Mouse (Mus musculus) heart, postnatal 36 days (tissue): ENCODE measurements around the gene Plac9a. TPM values are rescaled to one million over a fixed set of nuclear protein-coding genes. Genes with fewer than 3 reads are reported as not detected.
"Not testable (repeated sequence)": the region's sequence is repeated elsewhere in the genome, so short reads cannot be mapped to it uniquely, and the experiment has no call there.

ENCODE experiments used
- DNase-seq, 2 experiments: peaks; one replicate each; pipeline ENCODE4 v3.0.0; 2021 to 2022
- intact Hi-C: fragments of 180-260 bp; cut with DNase I; formaldehyde crosslinking; loops from one replicate; pipeline ENCODE4 v1.15.1; 2025
- total RNA-seq, 2 experiments: library from RNA; stranded (reverse); gene quantifications; 2 replicates each; pipeline ENCODE4 v1.2.3; 2021

The Plac9a gene
- 1 to 10 TPM; 2.0 to 2.4 TPM for total RNA-seq

DNA sequence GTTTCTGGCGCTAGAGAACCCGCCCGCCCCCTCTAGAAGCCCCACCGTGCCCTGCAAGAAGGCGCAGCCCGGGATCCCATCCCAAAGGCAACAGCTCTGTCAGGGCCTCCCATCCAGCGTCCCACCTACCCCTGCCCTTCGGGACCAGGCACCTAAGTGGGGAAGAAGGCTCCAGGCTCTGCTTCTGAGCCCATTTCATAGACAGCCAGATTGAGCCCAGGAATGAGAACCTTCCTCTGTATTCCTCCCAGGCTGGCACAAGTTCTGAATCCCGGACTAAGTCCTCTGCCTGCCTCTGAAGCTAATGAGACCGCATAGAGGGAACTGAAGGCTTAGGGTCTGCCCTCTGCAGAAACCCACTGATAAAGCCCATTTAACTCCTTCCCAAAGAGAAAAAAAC, at the start of gene Plac9a:
TSS of gene Plac9a (minus strand) at position 101 of the 400 bp plus-strand sequence.
- DNase-seq, intact Hi-C loops: not testable (repeated sequence)

DNA sequence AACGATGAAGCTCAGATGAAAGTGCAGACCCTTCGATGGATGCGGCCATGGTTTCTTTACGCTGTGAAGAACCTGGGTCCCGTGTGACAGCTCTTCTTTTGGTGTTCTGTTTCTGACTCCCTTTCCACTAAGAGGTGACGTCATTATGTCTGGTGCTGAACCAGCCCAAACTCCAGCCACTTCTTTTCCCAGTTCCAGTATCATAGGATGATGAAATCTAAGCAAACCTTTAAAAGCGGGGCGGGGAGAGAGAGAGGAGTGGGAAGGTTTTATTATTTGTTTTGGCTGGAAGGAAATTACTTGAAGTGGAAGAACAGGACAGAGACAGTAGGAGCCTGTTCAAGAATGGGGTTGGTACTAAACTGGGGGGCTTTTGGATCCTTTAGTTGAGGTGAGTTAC, 35.1 kb upstream of the Plac9a start, which contains the start of gene Cphx1:
TSS of gene Cphx1 (plus strand) at position 301 of the 400 bp plus-strand sequence.
- DNase-seq, intact Hi-C loops: not testable (repeated sequence)

DNA sequence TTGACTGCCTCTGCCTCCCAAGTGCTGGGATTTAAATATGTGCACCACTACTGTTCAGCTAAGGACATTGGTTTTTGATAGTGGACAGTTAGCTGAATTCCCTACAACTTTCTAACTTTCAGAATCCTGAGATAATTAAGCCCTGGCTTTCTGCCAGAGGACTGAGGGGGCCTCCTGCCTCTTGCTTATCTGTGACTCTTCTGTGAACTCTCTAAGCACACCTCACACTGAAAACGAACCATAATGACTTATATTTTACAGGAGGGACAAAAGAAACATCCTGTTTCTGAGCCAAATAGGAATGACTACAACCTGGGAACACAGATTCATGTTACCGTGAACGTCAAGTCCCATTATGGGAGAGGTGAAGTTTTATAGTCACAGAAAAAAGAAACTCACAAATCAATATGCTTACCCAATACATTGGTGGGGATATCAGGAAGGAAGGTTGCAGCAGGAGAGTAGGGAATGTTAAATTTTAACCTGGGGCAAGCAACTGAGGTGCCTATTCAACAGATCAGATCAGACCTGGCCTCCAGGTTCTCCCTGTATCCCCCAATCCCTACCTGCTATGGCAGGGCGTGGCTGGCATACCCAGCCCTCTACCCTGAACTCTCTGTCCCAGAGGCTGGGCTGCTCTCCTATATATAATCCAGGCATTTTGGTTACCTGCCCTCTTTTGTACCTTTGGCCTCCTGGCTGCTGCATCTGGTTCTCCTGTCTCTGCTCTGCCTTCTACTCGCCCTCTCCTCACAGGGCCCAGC, 34.1 kb upstream of the Plac9a start:
- DNase-seq, intact Hi-C loops: not testable (repeated sequence)

DNA sequence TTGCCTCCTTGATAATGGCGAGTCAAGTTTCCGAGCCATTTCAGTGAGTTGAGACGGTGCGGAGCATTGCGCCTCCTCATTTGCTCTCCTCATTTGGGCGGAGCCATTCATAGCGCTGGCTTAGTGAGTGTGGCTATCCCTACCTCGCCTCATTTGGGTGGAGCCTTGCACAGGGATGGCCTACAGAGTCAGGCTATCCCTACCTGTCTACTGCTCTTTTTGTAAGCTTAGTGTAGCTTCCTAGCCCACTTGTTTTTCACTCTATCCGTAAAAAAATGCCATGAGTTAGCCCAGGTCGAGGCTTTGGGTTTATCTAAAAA, 24.6 kb upstream of the Plac9a start, which contains the start of gene Tmem254a:
TSS of gene Tmem254a (minus strand) at position 111 of the 320 bp plus-strand sequence.
- intact Hi-C loops, DNase-seq: not testable (repeated sequence)

DNA sequence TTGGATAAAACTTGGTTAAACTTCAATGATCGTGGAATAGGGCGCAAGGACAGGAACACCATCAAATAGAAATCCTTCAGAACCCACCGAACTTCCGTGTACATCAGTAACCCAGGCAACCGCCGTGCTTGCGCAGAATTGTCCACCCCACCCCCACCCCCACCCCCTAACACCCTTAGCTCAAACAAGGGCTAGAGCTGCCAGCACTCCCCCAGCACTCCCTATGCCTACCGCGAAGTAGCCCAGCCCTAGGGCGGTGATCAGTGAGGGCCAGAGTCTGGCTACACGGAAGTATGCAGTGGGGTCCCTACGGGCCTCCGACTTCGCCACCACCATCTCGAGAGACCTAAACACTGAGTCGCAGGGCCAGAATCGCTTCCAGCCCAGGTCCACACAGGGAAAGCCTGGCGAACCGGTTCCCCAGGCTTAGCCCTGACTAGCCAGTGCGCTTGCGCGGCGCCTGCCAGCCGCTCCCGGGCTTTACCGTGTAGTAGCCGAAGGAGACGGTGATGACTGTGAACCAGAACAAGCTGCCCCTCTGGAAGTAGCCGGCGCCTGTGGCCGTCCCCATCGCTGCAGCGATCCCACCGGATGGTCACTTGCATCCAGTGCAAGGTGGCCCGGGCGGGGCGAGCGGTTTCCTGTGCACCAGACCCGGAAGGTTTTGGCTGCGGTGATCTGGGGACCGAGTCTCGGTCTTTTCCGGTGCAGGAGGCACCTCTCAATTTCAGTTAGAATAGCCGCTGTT, 24.1 kb upstream of the Plac9a start:
- intact Hi-C loops: not testable (repeated sequence)

DNA sequence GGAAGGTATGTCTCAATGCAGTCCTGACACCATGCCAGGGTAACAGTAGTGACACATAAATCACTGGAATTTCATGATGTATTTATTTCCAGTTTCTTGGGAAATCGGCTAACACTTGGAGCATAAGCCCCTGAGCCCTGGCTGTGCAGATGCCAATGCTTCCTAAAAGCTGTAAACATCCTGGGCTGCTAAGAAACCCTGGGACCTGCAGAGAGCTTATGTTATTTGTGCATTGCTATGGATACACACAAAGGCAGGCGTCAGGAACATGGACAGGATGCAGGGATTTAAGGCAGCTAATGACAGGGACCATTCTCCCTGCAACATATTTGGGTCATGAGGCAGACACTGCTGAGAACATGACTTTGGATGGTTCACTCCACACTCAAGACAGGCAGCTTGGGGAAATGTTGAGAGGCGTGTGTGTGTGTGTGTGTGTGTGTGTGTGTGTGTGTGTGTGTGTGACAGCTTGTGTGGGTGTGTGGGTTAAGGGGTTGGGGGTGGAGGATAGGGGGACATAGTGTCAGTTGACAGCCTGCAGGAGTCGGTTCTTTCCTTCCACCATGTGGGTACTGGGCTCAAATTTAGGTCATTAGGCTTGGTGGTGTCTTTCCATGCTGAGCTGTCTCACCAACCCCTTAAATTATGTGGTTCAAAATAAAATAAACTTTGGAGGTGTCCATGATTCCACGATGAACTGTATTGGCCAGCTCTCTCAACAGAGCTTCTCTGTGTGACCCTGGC, 15.7 kb upstream of the Plac9a start:
- DNase-seq, intact Hi-C loops: not testable (repeated sequence)

More for the DNA sequence above, 24.1 kb upstream of the Plac9a start:
- not testable (repeated sequence) for DNase-seq

DNA sequence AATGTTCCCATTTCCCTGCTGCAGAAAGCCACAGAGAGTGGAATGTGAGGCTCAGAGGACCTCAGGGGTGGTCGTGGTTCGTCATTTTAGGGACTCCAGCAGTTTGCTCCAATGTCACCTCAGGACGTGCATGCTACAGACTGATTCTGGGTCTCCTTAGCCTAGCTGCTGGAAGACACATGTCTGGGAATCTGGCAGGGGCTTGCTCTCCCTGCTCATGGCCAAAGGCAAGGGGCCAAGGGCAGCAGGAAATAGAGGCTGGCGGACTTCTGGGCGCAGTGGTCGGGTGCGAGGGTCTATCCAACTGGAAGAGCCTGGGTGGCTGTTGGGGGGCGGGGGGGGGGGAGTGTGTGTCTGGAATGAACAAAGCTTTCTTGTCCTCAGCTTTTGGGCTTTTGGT, 6.1 kb upstream of the Plac9a start:
- intact Hi-C loops: not testable (repeated sequence)

DNA sequence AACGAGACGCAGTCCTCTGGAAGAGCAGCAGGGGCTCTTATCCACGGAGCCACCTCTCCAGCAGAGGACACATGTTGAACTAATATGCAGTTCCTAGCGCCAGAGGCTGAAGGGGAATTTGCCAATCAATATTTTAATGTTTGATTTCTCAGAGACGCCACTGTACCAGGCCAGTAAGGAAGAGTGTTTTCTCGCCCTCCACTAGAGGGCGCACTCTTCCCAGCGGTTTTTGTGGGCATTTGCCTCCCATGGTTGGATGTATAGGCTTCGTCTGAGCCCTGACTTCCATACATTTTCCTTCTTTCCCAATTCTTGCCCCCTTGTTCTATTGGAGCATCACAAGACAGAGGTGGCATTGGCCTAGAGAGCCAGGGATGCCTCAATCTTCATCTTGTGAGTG, 4.4 kb upstream of the Plac9a start:
- intact Hi-C loops, DNase-seq: not testable (repeated sequence)

More for the DNA sequence above, 6.1 kb upstream of the Plac9a start:
- not testable (repeated sequence) for DNase-seq

DNA sequence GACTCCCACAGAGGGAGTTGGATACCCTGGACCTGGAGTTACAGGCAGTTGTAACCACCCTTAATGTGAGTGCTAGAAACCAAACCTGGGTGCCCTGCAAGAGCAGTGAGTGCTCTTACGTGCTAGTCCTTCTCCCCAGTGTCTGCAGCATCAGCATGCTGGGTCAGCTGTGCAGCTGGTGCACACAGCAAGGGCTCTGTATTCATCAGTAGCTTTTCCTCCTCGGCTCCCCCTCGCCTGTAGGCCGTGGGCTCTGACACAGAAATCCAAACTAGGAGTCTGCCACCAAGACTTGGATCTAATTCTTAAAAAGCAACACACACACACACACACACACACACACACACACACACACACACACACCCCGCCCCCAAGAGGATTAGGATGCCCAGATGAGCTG, 2.3 kb upstream of the Plac9a start:
- DNase-seq, intact Hi-C loops: not testable (repeated sequence)

DNA sequence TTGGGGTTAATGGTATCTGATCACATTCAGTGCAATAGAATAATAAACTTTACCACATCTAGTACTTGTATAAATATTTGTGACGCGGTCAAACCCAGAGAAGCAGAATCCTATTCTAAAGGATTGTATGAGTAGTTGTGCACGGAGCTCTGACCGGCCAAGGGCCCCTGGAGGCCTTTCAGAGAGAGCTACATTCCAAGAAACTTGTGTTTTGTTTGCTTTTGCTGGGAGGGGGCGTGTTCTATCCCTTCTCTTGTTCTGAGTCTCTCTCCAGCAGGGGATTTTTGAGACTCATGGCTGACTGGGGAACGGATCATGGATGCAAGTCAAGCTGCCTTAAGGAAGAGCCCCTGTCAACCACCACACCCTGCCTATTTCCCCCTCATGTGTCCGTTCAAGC, 7.2 kb downstream of the Plac9a start:
- DNase-seq, intact Hi-C loops: not testable (repeated sequence)

DNA sequence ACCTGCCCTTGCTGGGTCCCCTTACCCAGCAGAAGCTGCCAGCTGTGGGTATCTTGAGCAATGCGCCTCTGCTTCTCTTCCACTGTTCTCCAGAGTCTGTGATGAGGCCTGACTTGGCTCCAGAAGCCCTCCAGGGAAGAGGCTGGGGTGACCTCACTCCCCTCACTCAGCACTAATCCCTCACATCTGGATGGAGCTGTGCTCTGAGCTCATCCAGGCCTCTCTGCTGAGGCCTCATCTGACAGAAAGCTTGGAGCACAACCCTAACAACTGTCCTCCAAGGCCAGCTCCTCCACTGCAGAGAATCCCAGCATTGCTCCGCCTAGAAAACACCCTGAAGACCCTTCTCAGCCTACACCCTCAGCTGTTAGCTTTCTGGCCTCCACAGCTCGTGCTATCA, 8.3 kb downstream of the Plac9a start:
- intact Hi-C loops, DNase-seq: not testable (repeated sequence)

DNA sequence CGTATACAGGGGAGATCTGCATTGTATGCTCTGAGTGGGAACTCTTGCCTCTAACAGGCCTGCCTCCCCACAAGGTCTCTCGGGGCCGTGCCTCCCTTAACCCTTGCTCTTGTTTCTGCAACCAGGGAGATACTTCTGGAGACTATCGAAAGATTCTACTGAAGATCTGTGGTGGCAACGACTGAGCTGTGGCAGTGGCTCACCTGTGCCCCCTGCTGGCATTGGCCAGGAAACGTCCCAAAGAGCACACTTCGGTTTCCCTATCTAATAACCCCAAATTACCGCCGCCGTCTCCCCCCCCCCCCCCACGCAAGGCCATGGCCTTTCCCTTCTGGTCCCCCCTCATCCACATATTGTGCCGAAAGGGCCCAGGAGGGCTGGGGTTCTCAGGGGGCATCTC, 17.0 kb downstream of the Plac9a start:
- intact Hi-C loops: not testable (repeated sequence)

DNA sequence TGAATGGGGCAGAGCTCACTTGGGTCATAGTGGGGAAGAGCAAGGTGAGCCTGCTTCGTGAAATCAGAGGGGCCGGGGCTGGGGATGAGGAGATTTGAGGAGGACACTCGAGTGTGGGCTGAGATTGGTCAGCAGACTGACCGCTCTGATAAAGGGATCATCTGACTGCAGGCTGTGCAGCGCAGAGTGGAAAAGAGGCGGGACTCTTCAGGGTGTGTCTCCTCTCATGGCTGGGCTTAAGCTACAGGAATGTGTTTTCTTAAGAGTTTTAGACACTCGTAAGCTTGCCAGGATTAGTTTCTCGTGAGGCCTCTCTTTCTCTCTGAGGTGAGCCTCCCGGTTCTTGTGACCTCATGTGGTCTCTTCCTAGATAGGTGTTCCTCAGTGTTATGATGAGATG, 21.1 kb downstream of the Plac9a start:
- DNase-seq, intact Hi-C loops: not testable (repeated sequence)

More for the DNA sequence above, 17.0 kb downstream of the Plac9a start:
- DNase-seq: not testable (repeated sequence)

DNA sequence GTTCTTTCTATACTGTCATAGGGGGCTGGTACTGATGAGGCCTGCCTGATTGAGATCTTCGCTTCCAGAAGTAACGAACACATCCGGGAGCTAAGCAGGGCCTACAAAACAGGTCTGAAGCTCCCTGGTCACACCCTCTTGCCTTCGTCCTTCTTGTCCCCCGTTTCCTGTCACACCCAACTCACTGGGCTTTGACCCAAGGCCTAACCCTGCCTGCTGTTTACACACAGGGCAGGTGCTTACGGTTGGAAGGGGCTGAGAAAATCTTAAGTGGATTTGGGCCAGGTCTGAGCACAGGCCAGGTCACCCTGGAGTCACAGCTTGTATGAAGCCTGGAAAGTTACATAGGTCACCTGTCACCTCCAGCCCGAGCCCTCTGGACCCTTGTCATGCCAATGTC, 26.3 kb downstream of the Plac9a start:
- DNase-seq, intact Hi-C loops: not testable (repeated sequence)

DNA sequence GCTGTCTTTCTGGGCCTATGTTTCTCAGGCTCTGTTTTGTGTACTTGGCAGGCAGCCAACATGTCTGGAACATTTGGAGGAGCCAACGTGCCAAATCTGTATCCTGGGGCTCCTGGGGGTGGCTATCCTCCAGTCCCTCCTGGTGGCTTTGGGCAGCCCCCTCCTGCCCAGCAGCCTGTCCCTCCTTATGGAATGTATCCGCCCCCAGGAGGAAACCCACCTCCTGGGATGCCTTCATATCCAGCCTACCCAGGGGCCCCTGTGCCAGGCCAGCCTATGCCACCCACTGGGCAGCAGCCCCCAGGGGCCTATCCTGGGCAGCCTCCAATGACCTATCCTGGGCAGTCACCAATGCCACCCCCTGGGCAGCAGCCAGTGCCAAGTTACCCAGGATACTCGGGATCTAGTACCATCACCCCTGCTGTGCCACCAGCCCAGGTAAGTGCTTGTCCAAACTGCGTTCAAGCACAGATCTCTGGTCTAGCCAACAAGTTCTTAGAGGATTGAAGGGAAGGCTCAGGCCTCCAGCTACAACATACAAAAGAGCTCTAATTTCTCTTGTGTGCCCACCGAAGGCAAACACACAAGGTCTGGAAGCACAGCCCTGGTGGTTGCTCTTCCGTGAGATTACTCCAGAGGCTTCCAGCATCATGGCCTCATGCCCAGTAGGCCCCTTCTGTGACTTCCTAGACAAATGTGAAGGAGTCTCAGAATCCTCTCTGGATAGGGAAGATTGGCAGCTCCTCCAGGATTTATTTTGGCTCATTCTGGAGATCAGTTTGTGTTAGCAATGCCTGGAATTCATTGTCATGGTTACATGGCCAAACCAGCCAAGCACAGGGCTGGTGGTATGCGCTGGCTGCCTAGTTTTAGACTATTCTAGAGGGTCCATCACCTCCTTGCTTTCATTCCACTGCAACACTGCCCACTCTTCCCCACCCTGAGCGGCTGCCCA, 30.2 kb downstream of the Plac9a start:
- DNase-seq: peak; percentile 46 to 50
- intact Hi-C loops: no loop called here

DNA sequence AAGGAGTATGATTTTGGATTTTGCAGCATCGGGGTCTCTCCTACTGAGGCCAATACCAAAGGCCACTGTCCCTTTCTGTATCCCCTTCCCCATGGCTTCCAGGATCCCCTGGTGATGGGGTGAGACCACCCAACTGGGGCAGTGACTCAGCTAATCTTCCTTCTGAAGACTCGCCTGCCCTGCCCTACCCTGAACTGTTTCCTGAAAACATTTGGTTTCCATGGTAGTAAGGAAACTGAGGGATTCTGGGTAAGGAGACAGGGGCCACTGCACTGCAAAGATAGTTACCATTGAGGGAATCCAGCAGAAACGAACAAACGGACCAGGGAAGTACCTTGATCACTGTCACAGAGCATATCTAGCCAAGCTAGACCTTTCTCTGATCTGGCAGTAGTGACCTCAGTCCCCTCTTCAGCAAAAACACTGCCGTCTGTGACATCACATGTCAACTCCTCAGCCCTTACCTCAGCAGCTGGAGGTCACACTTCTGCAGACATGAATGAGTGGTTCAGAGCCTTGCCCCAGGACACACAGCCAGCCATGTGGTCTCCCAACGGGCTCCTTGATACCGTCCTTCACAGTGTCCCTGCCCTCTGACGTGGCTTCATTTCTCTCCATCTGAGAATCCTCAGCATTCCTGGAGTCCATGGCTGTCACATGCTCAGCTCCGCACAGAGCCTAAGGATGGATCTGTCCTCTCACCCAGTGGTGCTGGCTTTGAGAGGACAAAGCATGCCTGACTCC, 33.6 kb downstream of the Plac9a start:
- intact Hi-C loops: no loop called here
- no peak for DNase-seq

DNA sequence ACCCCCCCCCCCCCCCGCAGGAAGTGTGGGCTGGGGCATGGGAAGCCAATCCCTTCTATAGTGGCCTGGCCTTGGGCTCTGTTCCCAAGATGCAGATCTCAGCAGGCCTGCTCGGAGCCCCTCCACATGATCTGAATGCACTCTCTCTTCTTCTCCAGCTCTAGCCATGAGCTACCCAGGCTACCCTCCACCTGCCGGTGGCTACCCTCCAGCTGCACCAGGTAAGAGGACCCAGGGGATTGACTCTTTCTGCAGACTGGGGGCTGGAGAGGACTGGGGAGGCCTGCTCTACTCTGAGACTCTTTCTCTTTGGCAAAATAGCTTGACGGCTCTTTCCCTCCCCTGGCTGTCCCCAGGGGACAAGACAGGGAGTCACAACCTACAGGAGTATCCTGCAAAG, 34.2 kb downstream of the Plac9a start:
- intact Hi-C loops: no loop called here
- DNase-seq: no peak

DNA sequence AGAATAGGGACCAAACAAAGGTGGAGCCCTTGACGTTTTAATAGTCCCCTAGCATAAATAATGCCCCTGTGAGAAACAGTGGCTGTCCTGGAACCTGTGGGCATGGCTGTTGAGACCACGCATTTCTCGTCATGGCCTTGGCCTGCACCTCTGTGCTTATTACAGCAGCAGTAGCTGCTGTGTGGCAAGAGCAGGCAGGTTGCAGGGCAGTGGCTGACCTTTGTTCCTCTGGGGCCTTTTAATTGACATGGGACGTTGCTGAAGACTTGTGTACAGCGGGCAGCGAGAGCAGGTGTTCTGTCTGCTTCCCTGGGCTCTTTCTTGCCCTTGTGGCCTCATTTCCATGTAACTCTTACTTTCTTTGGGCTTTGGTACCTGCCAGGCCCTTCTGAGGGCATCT, 35.1 kb downstream of the Plac9a start:
- DNase-seq: no peak
- intact Hi-C loops: no loop called here

DNA sequence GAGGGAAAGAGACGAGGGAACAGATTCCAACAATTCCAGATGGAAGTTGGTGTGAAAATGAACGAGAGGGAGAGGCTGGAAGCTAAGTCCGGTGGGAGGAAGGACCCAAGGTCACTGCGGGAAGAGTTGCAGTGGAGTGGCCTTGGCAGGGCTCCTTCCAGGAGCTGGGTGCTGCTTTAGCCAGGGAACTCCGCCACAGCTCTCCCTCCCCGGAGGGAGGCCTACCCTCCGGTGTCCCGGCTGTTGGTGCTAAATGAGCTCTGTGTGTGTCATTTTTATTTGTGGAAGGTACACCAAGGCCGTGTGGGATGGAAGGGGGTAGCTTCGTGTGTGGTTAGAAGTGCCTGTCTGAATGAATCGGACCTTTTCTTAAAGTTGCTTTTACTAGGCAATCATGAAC, 36.1 kb downstream of the Plac9a start:
- intact Hi-C loops: no loop called here
- DNase-seq: peak in 1 of 2 experiments; percentile 48
